Mouse (Mus musculus): ENCODE results near the gene Pam16. TPM values are rescaled to one million over a fixed set of nuclear protein-coding genes. Genes with fewer than 3 reads are reported as not detected.

Pam16 gene
- total RNA-seq, 2 experiments from 2014 or later = 77.1 TPM

DNA sequence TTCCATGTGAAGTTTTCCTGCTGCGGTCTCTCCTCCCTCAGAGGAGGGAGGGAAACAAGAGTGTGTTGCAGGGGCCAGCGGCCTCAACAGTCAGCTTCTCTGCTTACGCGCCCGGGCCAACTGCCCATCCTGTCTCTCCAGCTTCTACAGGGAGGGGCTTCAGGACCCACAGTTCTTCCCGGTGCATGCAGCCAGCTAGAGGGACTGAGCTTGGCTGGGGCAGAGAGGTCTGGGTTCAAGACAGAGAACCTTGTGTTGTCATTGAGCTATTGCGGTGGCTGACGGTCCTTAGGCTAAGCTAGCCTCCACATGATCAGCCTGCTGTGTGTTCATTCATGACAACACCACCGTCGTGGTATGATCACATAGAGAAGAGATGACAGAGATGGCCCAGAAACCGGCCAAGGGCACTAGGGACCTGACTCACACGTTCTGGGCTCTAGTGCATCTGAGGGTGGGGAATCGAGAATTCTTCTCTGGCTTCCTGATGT, 22.9 kb upstream of the Pam16 start:
- DNase-seq (ENCODE audit: low spot score in 2 of 2) = peak in 1 of 2 experiments; percentile 64

DNA sequence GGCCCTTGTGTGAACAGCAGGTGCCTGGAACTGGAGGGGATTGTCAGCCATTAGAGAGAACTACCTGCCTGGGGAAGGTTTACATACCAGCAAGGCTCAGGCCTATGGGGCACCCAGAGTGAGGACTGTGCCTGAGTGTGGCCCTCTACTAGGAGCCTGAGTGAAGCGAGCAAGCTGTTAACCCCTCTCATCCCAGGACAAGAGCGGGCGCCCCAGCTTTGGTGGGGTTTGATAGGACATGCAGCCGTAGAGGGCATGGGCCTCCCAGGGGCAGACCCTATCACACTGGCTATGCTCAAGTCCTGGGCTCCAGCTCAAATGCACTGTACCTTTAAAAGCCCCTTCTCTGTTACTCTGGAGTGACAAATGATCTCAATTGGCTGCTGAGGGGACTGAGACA, 22.0 kb upstream of the Pam16 start:
- no peak for DNase-seq (ENCODE audit: low spot score in 2 of 2)

DNA sequence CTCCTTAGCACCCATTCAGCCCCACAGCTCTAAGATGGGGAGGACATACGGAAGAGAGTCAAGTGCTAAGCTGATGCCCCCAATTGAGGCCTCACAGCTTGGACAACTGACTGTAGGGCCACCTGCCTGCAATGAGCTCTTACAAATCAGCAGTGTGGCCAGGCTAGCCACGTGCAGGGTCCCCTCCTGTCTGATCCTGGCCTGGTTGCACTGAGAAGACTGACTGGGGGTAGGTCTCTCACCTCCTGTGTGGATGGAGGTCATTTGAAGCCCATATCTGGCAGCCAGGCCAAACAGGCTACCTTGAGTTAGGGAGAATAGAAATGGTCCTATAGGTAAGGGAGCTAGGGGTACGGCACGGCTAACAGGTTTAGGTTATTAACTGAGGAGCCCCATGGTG, 21.1 kb upstream of the Pam16 start:
- DNase-seq (ENCODE audit: low spot score in 2 of 2) = no peak

DNA sequence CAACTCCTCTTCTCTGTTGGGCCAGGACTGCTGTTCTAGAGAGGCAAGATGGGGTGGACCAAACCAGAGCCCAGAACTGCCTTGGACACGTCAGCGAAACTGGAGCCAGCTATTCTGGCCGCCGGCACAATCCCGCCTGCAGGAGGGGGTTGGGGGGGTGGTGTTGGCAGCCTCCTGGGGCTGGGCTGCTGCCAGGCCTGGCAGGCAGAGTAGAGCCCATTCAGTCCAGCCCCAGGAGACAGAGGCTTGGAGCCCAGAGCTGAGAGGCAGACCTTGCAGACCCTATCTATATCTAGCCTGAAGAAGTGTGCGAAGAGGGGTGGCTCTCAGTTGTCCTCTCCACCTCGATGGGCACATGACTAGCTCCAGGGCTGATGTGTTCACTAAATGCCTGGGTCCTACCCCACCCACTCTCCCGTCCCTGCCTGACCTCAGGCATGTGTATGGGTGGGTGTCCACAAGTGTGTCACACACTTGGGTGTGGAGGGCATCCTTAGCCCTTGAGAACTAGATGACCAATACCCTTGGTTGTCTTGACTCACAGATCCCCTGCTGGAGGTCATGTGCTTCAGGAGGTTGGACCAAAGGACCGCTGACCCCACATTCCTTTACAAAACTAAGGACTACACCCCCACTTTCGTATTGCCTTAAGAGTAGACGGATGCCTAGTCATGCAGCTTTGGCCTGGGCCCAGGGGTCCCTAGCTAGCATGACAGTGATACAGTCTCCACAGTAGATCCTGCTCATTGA, 19.1 kb upstream of the Pam16 start:
- peak; percentile 59 to 77 for DNase-seq (ENCODE audit: low spot score in 2 of 2)

DNA sequence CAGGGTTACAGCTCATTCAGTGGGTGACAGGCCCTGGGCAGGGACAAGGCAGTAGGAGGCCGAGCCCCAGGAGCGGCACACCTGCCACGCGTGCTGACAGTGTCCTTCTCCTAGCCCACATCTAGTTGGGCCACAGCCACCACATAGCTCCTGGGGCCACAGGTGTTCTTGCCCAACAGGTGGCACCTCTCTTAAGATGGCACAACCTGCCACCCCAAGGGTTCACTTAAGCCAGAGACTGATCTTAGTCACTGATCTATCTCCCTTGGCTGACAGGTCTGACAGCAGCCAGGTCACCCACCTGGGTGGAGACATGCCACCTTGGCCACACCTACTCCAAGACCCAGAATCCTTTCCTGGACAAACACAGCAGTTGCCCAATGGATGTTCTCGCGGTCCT, 18.1 kb upstream of the Pam16 start:
- no peak for DNase-seq (ENCODE audit: low spot score in 2 of 2)

DNA sequence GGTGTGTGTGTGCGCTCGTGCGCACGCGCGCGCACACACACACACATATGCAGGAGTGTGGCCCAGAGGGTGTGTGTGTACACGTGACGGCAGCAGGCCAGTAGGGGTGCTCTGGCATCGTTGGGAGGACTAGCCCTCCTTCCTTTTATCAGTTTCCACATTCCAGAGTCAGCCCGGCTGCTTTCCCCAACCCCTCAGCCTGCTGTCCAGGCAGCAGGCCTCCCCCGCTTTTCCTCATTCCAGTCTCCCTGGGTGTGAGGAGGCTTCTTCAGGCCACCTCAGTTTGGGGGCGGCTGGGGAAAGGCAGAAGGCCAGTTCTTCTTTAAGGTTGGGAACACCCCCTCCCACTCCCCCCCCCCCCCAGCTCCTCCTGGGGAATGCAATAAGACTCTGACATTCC, 17.4 kb upstream of the Pam16 start:
- DNase-seq (ENCODE audit: low spot score in 2 of 2) = peak in 1 of 2 experiments; percentile 52

DNA sequence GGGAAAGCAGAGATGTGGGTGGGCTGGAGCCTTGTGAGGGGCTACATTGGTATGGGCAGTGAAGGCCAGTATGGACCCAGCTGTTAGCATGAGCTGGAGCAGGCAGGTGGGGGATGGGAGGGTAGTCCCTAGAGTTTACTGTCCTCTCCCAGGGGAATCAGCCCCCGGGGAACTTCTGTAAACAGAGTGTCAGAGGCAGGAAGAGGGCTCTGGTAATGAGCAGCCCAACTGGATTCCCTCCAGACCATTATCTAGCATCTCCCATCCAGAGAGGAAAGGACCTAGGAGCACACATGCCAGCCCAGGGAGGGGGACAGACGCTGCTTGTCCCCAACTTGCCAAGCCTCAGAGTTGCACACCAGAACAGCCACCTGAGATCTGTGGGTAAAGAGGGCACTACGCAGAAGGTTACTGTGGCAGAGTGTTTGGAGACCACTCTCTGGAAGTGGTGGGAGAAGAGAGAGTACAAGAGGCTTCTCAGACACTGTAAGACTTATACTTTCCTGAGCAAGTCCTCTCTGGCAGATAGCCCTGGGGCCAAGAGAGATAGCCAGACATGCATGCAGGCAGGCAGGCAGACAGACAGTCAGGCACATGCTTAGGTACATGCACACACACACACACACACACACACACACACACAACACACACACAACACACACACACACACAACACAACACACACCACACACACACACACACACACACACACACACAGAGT, 16.5 kb upstream of the Pam16 start:
- DNase-seq (ENCODE audit: low spot score in 2 of 2) = no peak

DNA sequence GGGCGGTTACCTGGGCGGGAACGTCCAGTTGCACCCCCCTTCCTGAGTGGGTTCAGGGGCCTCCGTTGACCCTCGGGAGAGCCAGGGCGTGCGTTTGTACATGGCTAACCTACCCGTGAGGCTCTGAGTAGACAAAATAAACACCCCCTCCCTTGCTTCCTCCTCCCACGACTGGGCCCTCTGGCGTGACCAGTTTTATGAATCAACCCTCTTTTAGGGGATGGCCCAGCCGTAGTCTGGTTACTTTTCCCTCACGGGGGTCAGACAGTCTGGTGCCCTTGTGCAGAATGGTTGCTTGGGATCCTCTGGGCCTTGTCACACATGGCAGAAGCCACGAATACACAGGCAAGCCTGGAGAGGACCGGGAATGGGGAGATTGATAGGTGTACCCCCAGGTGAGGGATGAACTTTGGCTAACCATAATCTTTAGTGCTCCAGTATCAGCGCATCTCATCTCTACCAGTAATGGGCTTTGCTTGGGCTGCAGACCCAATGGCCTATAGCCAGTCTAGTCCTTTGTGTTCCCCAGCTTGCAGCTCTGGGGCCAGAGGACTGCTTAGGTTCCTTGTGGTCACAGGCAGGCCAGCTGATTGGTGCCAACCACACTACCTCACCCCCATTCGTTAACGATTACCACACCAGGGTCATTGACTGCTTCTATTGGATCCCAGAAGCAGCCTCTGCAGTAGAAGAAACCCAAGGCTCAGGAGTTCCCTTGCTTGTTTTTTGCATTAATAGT, 15.6 kb upstream of the Pam16 start:
- DNase-seq (ENCODE audit: low spot score in 2 of 2) = no peak

DNA sequence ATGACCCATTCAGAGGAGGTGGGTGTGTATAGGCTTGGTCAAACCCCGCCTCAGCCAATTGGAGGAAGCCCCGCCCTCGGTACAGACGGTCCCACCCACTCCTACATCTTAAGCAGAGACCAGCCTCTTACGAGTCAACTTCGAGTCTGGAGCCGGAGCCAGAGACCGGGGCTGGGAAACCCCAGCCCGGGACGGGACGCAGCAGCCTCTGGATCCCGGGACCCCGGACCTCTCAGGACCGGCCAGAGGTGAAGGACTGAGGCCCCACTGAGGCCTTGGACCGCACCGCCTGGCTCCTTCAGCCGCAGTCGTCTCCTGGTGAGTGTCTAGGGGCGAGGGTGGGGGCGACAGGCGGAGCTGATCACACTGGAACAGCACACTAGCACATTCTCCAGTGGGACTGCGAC, 15.0 kb upstream of the Pam16 start, which contains the start of the genes Vasn and Dnaja3:
Gene Vasn, plus strand, starts transcription at position 111 of the 407 bp plus-strand sequence.
Gene Dnaja3, plus strand, starts transcription at position 159 of the 407 bp plus-strand sequence.
- DNase-seq (ENCODE audit: low spot score in 2 of 2) = peak; percentile 66 to 87

DNA sequence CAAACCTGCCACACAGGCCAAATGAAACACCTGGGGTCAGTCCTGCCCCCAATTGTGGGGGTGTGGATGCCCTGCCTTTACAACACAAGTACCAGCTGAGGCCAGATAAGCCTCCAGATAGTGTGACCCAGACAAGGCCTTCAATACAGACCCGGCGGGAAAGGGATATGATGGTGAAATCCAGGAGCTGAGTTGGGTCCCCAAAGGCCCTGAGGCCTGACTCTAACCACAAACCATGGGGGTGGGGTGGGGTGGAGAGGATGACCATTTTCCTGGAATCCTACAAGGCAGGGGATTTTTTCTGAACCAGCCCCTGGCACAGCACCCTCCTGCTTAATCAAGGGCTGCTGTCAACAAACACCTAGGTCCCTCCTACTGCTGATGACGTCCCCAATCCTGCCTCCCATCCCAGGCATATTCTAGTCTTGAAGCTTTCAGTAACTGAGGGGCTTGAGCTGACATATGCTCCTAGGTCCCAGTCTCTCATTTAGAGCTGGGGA, 14.2 kb upstream of the Pam16 start:
- DNase-seq (ENCODE audit: low spot score in 2 of 2) = no peak

DNA sequence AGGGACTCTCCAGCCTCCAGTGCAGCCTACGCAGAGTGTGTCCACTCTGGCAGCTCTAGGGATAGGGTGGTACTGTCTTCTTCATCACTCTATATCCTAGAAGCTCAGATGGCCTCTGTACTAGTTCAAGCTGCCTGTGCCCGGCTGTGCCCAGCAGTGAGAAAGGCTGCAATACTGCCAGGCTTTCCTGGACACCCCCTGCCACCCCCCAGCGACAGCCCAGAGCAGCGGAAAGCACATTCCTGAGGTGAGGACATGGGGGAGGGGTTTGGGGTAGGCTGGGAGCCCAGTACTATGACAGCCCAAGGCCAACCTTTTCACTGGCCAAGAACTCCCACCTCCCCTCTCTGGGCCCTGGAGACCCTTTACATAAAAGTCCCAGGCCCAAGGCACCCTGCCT, 11.0 kb upstream of the Pam16 start:
- DNase-seq (ENCODE audit: low spot score in 2 of 2) = no peak

DNA sequence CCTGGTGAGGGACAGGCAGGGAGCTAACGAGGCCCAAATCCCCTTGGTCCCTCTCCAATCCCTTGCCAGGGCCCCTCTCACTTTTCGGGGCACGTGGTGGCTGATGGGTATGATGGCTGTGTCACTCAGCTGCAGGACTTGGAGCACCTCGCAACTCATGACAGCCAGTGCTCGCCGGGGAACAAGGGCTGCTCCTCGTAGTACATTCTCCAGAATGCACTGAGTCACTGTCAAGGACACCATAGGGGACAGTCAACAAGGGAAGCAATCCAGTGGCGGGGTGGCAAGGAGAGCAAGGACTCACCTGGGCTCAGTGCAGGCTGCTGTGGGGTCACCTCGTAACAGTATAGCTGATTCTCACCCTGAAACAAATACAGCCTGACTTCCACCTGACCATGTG, 9.9 kb upstream of the Pam16 start:
- DNase-seq (ENCODE audit: low spot score in 2 of 2) = no peak

DNA sequence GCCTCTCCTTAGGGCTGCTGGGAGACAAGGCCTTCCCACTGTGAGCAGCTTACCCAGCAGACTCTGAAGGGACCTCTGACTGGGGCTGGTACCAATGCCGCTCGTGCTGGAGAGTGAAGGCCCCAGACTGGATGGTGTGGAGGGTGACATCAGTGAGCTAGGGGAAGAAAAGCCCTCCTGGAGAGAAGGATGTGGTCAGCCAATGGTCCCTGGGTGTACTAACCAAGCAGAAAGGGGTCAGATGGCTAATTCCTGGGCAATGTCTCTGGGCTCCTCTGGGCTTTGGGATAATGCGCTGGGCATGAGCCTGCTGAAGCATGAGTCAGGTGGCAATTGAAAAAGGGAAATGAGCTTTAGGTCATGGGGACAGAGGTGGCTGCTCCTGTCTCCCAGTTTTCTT, 8.9 kb upstream of the Pam16 start:
- DNase-seq (ENCODE audit: low spot score in 2 of 2) = no peak

DNA sequence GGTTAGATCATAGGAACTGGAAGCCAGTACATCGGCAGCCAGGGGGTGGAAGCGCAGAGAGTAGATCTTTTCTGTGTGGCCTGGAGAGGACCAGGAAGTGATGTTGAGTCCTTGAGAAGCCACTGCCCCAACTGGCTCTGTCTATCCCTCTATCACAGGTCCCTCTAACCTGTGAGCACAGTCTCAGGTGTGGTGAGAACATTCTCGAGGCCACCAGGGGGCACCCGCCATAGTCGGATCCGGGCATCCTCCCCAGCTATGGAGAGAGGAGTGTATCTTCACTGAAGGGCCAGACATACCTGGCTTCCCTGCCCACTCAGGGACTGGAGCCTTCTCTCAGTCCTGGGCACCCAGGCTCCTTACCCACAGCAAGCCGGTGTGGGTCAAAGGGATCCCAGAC, 7.3 kb upstream of the Pam16 start:
- no peak for DNase-seq (ENCODE audit: low spot score in 2 of 2)

DNA sequence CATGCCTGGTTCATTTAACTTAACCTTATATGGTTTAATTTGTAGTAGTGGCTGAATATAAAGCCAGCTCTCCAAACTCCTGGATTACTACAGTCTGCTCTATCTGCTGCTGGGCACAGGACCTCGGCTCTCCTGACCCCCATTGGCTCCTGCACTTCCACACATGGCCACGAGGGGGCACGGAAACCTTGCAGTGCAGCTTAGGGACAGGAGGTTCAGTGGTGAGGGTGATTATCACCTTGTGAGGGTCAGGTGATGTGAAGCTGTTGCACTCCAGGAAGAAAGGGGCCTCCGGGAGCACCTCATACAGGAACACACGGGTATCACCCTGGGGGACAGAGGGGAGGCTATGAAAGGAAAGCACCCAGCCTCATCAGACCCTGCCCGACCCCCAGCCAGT, 5.2 kb upstream of the Pam16 start:
- peak; percentile 77 to 84 for DNase-seq (ENCODE audit: low spot score in 2 of 2)

DNA sequence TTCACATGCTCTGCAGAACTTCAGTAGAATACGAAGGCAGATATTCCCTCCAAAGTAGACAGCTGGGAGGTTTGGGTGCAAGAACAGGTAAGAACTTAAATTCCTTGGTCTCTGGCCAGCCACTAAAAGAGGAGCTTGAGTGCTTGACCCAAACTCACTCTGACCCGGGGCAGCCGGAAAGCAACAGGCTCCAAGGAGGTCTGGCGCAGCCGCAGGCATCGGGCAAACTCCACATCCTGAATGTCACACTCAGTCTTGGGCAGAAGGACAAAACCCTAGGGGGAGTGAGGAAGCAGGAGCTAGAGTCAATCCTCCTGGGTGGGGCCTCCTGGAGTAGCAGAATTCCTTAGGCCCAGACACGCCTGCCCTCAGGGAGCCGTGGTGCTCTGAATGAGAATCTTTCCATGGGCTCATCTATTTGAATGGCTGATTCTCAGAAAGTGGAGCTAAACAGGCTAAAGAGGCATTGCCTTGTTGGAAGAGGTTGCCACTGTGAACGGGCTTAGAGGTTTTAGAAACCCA, 4.2 kb upstream of the Pam16 start:
- DNase-seq (ENCODE audit: low spot score in 2 of 2) = no peak

DNA sequence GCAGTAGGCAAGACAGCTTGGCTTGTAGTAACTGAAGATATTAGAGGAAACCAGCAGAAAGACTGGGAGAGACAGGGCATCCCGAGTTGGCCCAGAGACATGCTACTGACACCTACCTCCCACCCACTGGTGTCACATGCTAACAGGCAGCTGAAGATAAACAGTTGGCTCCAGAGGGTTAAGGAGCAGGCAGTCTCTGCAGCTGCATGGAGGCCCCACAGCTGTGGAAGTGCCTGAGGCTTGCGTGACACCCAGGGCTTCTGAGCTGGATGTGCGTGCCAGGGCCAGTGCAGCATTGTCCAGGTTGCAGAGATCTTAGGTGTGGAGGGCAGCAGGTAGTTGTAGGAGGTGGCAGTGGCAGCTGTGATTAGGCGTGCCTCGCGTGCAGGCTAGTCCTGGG, 2.3 kb upstream of the Pam16 start:
- DNase-seq (ENCODE audit: low spot score in 2 of 2) = no peak

DNA sequence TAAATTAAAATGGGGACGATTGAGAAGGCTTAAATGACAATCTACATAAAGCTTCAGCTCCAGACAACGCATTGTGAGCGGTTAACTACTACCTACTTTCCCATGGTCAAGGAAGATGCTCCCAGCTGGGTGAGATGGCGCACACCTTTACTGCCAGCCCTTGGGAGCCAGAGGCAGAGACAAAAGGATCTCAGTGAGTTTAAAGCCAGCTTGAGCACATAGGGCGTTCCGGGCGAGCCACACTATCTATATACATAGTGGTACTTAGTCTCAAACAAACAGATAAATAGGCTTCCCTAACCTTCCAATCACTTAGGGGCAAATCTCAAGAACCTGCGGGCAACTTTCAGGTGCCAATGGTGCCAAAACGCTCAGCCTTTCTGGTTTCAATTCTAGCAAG, 714 bp downstream of the Pam16 start:
- no peak for DNase-seq (ENCODE audit: low spot score in 2 of 2)

DNA sequence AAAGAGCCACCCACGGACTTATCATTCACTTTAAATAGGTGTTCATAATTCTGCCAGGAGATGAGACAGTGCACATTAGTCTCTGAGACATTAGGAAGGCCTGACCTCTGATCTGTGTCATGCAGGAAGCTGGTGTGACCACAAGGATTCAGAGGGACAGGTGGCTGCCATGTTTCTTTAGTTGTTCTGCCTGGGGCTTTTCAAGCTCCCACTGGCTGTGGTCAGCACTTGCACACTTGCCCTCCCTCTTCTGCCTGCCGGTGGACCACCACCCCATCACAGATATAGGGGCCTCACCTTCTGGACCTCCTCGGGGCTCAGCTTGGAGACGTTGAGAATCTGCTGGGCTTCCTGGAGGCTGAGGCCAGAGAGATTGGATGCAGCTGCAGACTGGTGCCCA, 8.0 kb downstream of the Pam16 start:
- DNase-seq (ENCODE audit: low spot score in 2 of 2) = no peak

DNA sequence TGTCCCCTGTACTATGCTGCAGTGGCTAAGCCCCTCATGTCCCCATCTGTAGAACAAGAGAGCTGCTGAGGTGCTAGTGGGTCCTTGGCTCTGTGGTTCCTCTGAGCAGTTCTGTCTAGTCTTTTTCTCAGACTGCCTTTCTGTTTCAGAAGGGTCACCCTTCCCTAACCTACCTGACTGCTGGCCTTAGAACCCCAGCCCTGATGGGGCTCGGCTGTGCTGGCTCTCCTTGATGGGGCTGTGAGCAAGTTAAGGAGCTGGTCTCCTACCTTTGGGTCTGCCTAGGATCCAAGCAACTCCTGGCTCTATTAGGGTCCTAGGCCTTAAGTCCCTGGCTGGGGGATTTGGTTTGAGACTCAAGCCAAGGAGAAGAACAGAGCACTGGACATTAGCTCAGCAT, 9.5 kb downstream of the Pam16 start:
- DNase-seq (ENCODE audit: low spot score in 2 of 2) = no peak

DNA sequence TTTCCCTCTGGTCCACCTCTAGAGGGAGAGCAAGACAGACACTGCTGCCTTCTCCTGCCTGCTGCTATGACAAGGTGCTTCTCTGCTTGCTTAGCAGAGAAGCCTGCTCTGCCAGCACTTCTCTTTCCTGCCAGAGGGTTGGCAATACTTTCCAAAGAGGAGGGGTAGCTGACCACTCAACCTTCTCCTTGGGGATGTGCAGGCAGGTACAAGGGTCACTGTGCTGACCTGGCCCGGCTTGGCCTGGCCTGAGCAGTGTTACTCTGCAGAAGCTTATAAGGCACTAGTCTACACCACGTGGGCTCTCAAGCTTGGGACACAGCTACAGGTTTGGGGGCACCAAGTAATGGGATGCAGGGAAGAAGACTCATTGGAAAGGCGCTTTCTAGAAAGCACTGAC, 10.1 kb downstream of the Pam16 start:
- DNase-seq (ENCODE audit: low spot score in 2 of 2) = no peak
